Mouse (Mus musculus): Measurements from ENCODE around the gene Bid.

GRCm38 (mm10) chr6:120873874-120874273, 42.8 kb downstream of the Bid start:
- TF ChIP-seq CTCF (IDR thresholded peaks at IDR 0.05 in 2 of 3, conservative IDR thresholded peaks at IDR 0.05 in 1 of 3; ENCODE audit: control insufficient read depth in 1 of 3, insufficient read depth in 1 of 3, low read depth in 2 of 3, low read length in 3 of 3, poor library complexity in 1 of 3, severe bottlenecking in 1 of 3) (no peak), EP300 (IDR thresholded peaks at IDR 0.05; ENCODE audit: low read depth in 1 of 2, low read length in 2 of 2) (peak; percentile 57 to 70), BHLHE40 (IDR thresholded peaks at IDR 0.05; ENCODE audit: borderline replicate concordance, low read depth, low read length) (no peak), MAZ (IDR thresholded peaks at IDR 0.05; ENCODE audit: low read depth, low read length) (no peak), TAL1 (IDR thresholded peaks at IDR 0.05; ENCODE audit: low read length) (peak; percentile 38; the same call in 1 of the 2 replicates), GATA1 (IDR thresholded peaks at IDR 0.05; ENCODE audit: low read depth, low read length) (peak; percentile 90), SIN3A (IDR thresholded peaks at IDR 0.05; ENCODE audit: low read length) (no peak; the same call in 1 of the 2 replicates), POLR2A (IDR thresholded peaks at IDR 0.05; ENCODE audit: control insufficient read depth in 1 of 2, insufficient read depth in 1 of 2, low read depth in 1 of 2, low read length in 2 of 2, poor library complexity in 1 of 2) (no peak), POLR2AphosphoS2 (IDR thresholded peaks at IDR 0.05; ENCODE audit: low read length) (no peak), ELF1 (IDR thresholded peaks at IDR 0.05; ENCODE audit: low read depth, low read length) (no peak), GABPA (IDR thresholded peaks at IDR 0.05; ENCODE audit: low read depth, low read length) (no peak), MYC (IDR thresholded peaks at IDR 0.05; ENCODE audit: low read depth, low read length) (no peak), E2F4 (IDR thresholded peaks at IDR 0.05; ENCODE audit: borderline replicate concordance, low read depth, low read length) (no peak)

Data from MEL (cell line).